Mouse (Mus musculus) liver, embryonic 13.5 days (tissue): ENCODE data around the gene Ascc3. TPM values are rescaled to one million over a fixed set of nuclear protein-coding genes. Genes with fewer than 3 reads are reported as not detected.

Experiments used
- ATAC-seq: fragments of 200-750 bp; cut with Nextera tagmentation; 2 replicates; pipeline ENCODE4 v1.8.0; 2017; ENCODE audit warnings: low read depth, mild to moderate bottlenecking, moderate number of reproducible peaks, moderate library complexity
- DNase-seq: peaks from one replicate; pipeline ENCODE4 v3.0.0; 2022
- H3K27ac ChIP-seq: fragments of 300-500 bp; sonication (generic); 2 replicates; pipeline ENCODE4 v1.5.1; 2015; ENCODE audit warnings: moderate library complexity, mild to moderate bottlenecking, inconsistent platforms
- H3K27me3 ChIP-seq: fragments of 300-500 bp; sonication (generic); 2 replicates; pipeline ENCODE4 v1.6.1; 2015; ENCODE audit warnings: mild to moderate bottlenecking, inconsistent platforms
- H3K36me3 ChIP-seq: fragments of 300-500 bp; sonication (generic); 2 replicates; pipeline ENCODE4 v1.6.1; 2015; ENCODE audit warnings: mild to moderate bottlenecking, inconsistent platforms
- H3K4me1 ChIP-seq: fragments of 300-500 bp; sonication (generic); replicated peaks from 2 replicates; pipeline ENCODE4 v1.6.1; 2015; ENCODE audit warnings: inconsistent platforms
- H3K4me2 ChIP-seq: fragments of 300-500 bp; sonication (generic); 2 replicates; pipeline ENCODE4 v1.6.1; 2015; ENCODE audit warnings: inconsistent platforms, mild to moderate bottlenecking, moderate library complexity
- H3K4me3 ChIP-seq: fragments of 300-500 bp; sonication (generic); replicated peaks from 2 replicates; pipeline ENCODE4 v1.5.1; 2015; ENCODE audit warnings: mild to moderate bottlenecking, inconsistent platforms
- H3K9ac ChIP-seq: fragments of 300-500 bp; sonication (generic); 2 replicates; pipeline ENCODE4 v1.6.1; 2015; ENCODE audit warnings: mild to moderate bottlenecking, inconsistent platforms
- H3K9me3 ChIP-seq: fragments of 300-500 bp; sonication (generic); replicated peaks from 2 replicates; pipeline ENCODE4 v1.6.1; 2016; ENCODE audit warnings: inconsistent platforms
- WGBS: fragments of 180-500 bp; shearing (Covaris S2); methylation state at CpG from one replicate; pipeline ENCODE4 v1.1.7; 2015; ENCODE audit not compliant: insufficient replicate concordance; 5-methylcytosine and 5-hydroxymethylcytosine counted together
- polyA plus RNA-seq: library from polyadenylated mRNA; unstranded; fragments of >200 nt; fragmentation: Nextera tagmentation; extraction: Ambion mirVana; gene quantifications from 2 replicates; pipeline ENCODE4 v1.2.1, GENCODE M21; 2015

Ascc3 gene
- polyA plus RNA-seq, 1 experiment from 2014 or later: 11.4 TPM

DNA sequence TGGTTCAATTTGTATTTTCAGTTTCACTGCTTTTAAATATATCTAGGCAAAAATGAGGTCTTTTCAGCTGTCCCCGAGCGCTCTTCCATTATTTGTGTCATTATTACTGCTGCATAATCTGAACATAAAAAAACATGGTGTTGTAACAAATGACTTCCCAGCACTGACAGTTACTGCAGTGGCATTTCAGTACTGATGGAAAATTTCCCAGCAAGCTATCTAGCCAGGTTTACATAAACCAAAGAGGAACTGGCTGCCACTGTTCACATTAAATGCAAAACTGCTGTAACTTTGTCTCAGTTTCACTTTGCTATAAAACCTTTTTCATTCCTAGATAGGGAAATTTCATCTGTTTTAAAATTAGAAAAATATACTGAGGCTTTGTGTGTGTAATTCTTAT, 170.5 kb downstream of the Ascc3 start:
- no peak overlapping the region for H3K27ac ChIP-seq
- H3K9ac ChIP-seq: no peak overlapping the region
- H3K4me2 ChIP-seq: no peak overlapping the region
- no peaks in the 10 kb centered on the region for H3K9me3 ChIP-seq
- 0 out of 2 replicates have a peak, but pooled peaks cover 3% of the 10 kb centered on the region for H3K4me1 ChIP-seq
- ATAC-seq: no peak
- H3K4me3 ChIP-seq: no peak overlapping the region
- no peaks in the 10 kb centered on the region for H3K27me3 ChIP-seq
- no peak for DNase-seq
- WGBS: 76% methylated on average over 2 of the region's 2 CpGs
- peaks cover 9% of the 10 kb centered on the region; the same call in 1 of the 2 replicates for H3K36me3 ChIP-seq

DNA sequence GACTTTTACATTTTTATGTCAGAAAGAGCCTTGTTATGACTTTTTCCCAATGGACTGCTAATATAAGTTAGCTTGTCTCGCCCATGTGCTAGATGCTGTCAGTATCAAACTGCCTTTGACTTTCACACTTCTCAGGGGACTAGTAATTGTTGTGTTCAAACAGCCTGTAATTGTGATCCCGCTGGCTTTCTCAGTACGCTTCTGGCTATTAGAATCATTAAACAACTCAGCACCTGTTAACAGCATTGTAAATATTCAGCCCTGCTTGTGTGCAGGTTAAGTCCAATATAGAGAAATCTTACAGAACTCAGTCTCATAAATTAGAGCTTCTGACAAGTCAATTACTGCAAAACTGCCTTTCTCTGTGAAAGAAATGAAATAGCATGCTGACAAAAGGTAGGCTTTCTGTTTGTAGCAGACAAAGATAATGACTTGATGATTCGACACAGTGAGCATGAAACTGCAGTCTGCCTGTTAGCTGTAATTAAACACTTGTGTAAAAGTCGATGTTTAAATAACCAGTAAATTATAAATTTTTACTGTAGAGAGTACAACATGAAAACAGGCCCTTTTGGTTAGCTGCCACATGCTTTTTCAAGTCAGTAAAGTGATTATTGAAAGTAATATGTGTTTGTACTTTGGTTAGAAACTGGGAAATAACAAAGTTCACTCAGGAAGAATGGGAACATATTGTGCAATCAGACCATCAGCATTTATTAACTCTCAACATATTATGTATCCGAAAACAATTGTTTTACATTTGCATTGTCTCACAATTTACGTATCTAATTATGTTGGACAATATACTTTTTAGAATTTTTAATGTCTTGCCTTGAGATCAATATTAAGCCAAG, 171.2 kb downstream of the Ascc3 start:
- DNase-seq (no peak), ATAC-seq (no peak)

GRCm38 (mm10) chr10:50772811-50773210, 180.3 kb downstream of the Ascc3 start:
- Histone ChIP-seq H3K9me3 (no peaks in the 10 kb centered on the region), H3K4me2 (no peak overlapping the region), H3K4me3 (no peak overlapping the region), H3K27ac (no peak overlapping the region), H3K27me3 (no peaks in the 10 kb centered on the region), H3K9ac (no peak overlapping the region), H3K36me3 (peaks cover 5% of the 10 kb centered on the region; the same call in 1 of the 2 replicates), H3K4me1 (no peaks in the 10 kb centered on the region)
- no peak for DNase-seq
- 82% methylated on average over 2 of the region's 2 CpGs for WGBS
- no peak for ATAC-seq

More for the DNA sequence above, 171.2 kb downstream of the Ascc3 start:
- no peaks in the 10 kb centered on the region for H3K9me3 ChIP-seq
- peaks cover 9% of the 10 kb centered on the region; the same call in 1 of the 2 replicates for H3K36me3 ChIP-seq
- no peak overlapping the region for H3K9ac ChIP-seq
- WGBS: 68% methylated on average over 7 of the region's 7 CpGs
- H3K4me2 ChIP-seq: no peak overlapping the region
- H3K27me3 ChIP-seq: no peaks in the 10 kb centered on the region
- no peak overlapping the region for H3K27ac ChIP-seq
- no peak overlapping the region for H3K4me3 ChIP-seq
- 0 out of 2 replicates have a peak, but pooled peaks cover 3% of the 10 kb centered on the region for H3K4me1 ChIP-seq

DNA sequence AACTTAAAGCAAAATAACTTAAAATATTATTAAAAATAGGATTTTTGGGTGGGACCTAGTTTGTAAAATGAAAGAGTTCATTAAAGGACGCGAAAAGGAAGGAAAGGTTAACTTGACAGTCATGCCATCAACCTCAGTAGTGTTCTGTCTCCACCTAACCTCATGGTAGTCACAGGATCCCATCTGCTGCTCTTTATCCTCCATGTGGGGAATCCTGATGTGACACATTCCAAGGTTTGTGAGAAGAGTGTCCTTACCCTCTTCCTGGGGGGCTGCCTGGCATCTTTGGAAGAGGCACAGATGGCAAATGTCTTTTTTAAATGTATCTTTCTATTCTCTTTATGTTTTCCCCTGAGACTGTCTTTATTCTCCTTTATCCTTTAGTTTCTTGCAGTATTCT, 181.4 kb downstream of the Ascc3 start:
- no peak overlapping the region for H3K9ac ChIP-seq
- no peaks in the 10 kb centered on the region for H3K27me3 ChIP-seq
- H3K36me3 ChIP-seq: 0 out of 2 replicates have a peak, but pooled peaks cover 3% of the 10 kb centered on the region
- H3K4me3 ChIP-seq: no peak overlapping the region
- no peaks in the 10 kb centered on the region for H3K4me1 ChIP-seq
- ATAC-seq: no peak
- DNase-seq: no peak
- no peak overlapping the region for H3K27ac ChIP-seq
- 74% methylated on average over 2 of the region's 2 CpGs for WGBS
- no peaks in the 10 kb centered on the region for H3K9me3 ChIP-seq
- no peak overlapping the region for H3K4me2 ChIP-seq

DNA sequence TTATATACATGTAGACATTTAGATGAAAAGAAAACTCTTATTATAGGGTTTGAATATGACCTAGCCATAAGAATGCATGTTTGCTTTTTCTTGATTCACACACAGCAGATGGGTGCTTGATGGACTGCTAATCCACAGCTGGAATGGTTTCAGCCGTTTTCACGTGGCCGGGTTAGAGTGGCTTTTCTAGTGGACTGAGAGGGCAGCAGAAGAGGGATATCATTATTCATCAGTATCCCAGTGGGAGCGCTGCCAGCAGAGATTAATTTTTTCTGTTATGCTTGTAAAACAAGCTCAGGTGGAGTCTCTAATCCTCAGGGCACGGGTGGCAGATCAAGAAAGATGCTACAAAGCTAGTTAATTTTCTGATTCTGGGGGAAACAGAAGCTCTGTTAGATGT, 200.4 kb downstream of the Ascc3 start:
- Histone ChIP-seq H3K4me2 (no peak overlapping the region), H3K9me3 (no peaks in the 10 kb centered on the region), H3K27me3 (no peaks in the 10 kb centered on the region), H3K9ac (no peak overlapping the region), H3K4me3 (no peak overlapping the region), H3K27ac (no peak overlapping the region), H3K4me1 (no peaks in the 10 kb centered on the region), H3K36me3 (no peaks in the 10 kb centered on the region)
- no peak for DNase-seq
- WGBS: 76% methylated on average over 5 of the region's 5 CpGs
- ATAC-seq: no peak

DNA sequence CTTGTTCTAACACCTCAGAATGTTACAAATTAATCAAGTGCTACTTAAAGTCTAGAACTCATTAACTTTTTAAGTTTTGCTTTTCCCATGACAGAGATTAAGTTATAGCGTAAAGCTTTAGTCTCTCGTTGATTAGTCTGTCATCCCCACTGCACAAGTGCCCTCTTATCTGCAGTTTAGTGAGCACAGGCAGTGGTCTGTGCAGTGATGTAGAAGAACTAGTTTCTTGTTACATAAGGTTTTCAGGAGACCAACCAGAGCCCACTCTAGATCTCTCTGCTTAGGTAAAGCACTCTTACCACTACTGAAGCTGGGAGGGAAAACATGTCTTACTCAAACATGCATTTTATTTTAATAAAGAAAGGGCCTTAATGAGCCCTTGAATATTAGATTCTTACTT, 209.1 kb downstream of the Ascc3 start:
- Histone ChIP-seq H3K4me3 (no peak overlapping the region), H3K9ac (no peak overlapping the region), H3K4me1 (no peaks in the 10 kb centered on the region), H3K9me3 (no peaks in the 10 kb centered on the region), H3K27ac (no peak overlapping the region), H3K27me3 (no peaks in the 10 kb centered on the region), H3K4me2 (no peak overlapping the region), H3K36me3 (no peaks in the 10 kb centered on the region)
- 49% methylated on average over 2 of the region's 2 CpGs for WGBS
- DNase-seq (no peak), ATAC-seq (no peak)

DNA sequence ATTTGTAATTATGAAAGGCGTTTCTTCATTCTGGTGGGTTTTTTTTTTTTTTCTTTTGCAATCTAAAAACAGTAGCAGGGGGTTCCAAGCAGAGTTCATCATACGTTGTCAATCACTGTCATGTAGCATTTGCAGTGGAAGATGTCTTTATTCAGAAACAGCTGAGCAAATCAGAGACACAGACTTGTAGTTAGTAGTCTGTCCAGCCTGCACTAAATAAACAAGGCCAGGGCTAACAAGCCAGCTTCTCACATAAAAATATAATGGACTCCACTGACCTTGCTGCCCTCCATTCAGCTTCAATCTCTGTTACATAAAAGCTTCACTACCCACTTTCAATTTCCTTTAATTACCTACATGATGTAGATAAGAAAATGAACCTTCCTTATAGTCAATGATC, 209.9 kb downstream of the Ascc3 start:
- 71% methylated on average over 2 of the region's 2 CpGs for WGBS

GRCm38 (mm10) chr10:50806166-50806565, 213.7 kb downstream of the Ascc3 start:
- no peak for DNase-seq
- H3K9ac ChIP-seq: no peak overlapping the region
- no peaks in the 10 kb centered on the region for H3K9me3 ChIP-seq

More for the DNA sequence above, 209.9 kb downstream of the Ascc3 start:
- Histone ChIP-seq H3K4me2 (no peak overlapping the region), H3K4me3 (no peak overlapping the region), H3K9ac (no peak overlapping the region), H3K27ac (no peak overlapping the region), H3K36me3 (no peaks in the 10 kb centered on the region), H3K4me1 (no peaks in the 10 kb centered on the region), H3K27me3 (no peaks in the 10 kb centered on the region), H3K9me3 (no peaks in the 10 kb centered on the region)
- ATAC-seq (no peak), DNase-seq (no peak)

DNA sequence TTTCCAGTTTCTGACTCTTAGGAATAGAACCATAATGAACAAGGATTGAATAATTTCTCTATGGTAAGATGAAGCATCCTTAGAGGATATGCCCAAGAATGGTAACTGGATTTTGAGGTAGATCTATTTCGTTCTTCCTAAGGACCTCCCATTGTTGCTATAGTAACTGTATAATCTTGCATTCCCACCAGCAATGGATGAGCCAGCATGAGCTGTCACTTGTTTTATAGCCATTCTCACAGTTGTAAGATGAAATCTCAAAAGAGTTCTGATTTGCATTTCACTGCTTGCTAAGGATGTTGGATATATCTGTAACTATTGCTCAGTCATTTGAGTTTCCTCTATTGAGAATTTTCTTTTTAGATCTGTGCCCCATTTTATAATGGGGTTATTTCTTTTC, 229.9 kb downstream of the Ascc3 start:
- no peak overlapping the region for H3K27ac ChIP-seq

More at GRCm38 (mm10) chr10:50806166-50806565, 213.7 kb downstream of the Ascc3 start:
- no peak overlapping the region for H3K4me2 ChIP-seq
- no peaks in the 10 kb centered on the region for H3K27me3 ChIP-seq
- WGBS: 87% methylated on average over 2 of the region's 2 CpGs
- H3K27ac ChIP-seq: no peak overlapping the region
- H3K4me3 ChIP-seq: no peak overlapping the region
- no peaks in the 10 kb centered on the region for H3K36me3 ChIP-seq
- ATAC-seq: no peak
- no peaks in the 10 kb centered on the region for H3K4me1 ChIP-seq

GRCm38 (mm10) chr10:50826829-50827228, 234.4 kb downstream of the Ascc3 start:
- no peaks in the 10 kb centered on the region for H3K9me3 ChIP-seq
- H3K9ac ChIP-seq: no peak overlapping the region
- H3K27me3 ChIP-seq: no peaks in the 10 kb centered on the region
- no peak overlapping the region for H3K27ac ChIP-seq
- DNase-seq (no peak), ATAC-seq (no peak)
- H3K36me3 ChIP-seq: no peaks in the 10 kb centered on the region
- no peaks in the 10 kb centered on the region for H3K4me1 ChIP-seq
- H3K4me3 ChIP-seq: no peak overlapping the region
- H3K4me2 ChIP-seq: no peak overlapping the region

More for the DNA sequence above, 229.9 kb downstream of the Ascc3 start:
- ATAC-seq: no peak
- Histone ChIP-seq H3K4me1 (no peaks in the 10 kb centered on the region), H3K9me3 (no peaks in the 10 kb centered on the region), H3K36me3 (no peaks in the 10 kb centered on the region), H3K4me3 (no peak overlapping the region), H3K4me2 (no peak overlapping the region), H3K9ac (no peak overlapping the region), H3K27me3 (no peaks in the 10 kb centered on the region)
- DNase-seq: no peak
- WGBS: 71% methylated on average over 1 of the region's 1 CpGs

GRCm38 (mm10) chr10:50834533-50834932, 242.1 kb downstream of the Ascc3 start:
- no peak overlapping the region for H3K9ac ChIP-seq
- H3K4me3 ChIP-seq: no peak overlapping the region
- 89% methylated on average over 2 of the region's 2 CpGs for WGBS
- H3K4me2 ChIP-seq: no peak overlapping the region
- no peaks in the 10 kb centered on the region for H3K27me3 ChIP-seq
- no peak for ATAC-seq
- no peaks in the 10 kb centered on the region for H3K36me3 ChIP-seq
- H3K27ac ChIP-seq: no peak overlapping the region
- H3K9me3 ChIP-seq: no peaks in the 10 kb centered on the region
- DNase-seq: no peak
- H3K4me1 ChIP-seq: no peaks in the 10 kb centered on the region

DNA sequence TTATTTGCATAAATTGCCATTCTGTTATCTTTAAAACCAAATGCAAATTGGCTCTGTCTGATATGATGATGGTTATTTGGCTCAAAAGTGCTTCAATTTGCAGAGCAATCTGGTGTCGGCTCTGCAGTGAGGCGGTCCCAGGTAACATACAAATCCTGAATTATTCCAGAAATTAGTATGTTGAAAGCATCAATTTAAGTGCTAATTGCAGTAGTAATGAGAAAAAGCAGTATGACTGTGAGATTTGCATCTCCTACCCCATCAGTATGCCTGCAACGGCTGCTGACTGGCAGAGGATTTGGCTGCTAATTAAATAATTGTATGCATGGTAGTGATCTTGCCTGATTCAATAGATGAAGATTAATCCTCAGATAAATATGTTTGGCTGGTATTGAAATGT, 250.9 kb downstream of the Ascc3 start:
- DNase-seq (no peak), ATAC-seq (no peak)
- Histone ChIP-seq H3K27ac (no peak overlapping the region), H3K9ac (no peak overlapping the region), H3K9me3 (no peaks in the 10 kb centered on the region), H3K4me2 (no peak overlapping the region), H3K27me3 (no peaks in the 10 kb centered on the region), H3K36me3 (peaks cover 10% of the 10 kb centered on the region; the same call in 1 of the 2 replicates), H3K4me1 (no peaks in the 10 kb centered on the region), H3K4me3 (no peak overlapping the region)
- WGBS: 79% methylated on average over 3 of the region's 3 CpGs
